Mouse (Mus musculus): ENCODE data around the gene 9230110F15Rik. TPM values are rescaled to one million over a fixed set of nuclear protein-coding genes. Genes with fewer than 3 reads are reported as not detected.
"Not testable (repeated sequence)": the region's sequence is repeated elsewhere in the genome, so short reads cannot be mapped to it uniquely, and the experiment has no call there.

The 9230110F15Rik gene
- polyA plus RNA-seq (2015; fragmentation: Nextera tagmentation; extraction: Ambion mirVana), result not detected in 2 replicates

- Histone ChIP-seq H3K4me2 (no peak within 1 kb of the TSS), H3K4me3 (no peak within 1 kb of the TSS), H3K9me3 (replicated peaks) (no peaks in the 10 kb centered on the region), H3K27ac (no peak within 1 kb of the TSS), H3K4me1 (replicated peaks) (no peaks in the 10 kb centered on the region), H3K27me3 (no peaks in the 10 kb centered on the region), H3K36me3 (no peaks in the 10 kb centered on the region), H3K9ac (no peak within 1 kb of the TSS)
- no peak for ATAC-seq (replicated peaks; ENCODE audit: insufficient number of reproducible peaks, insufficient read depth, low FRiP score, low read depth)
- 52% methylated on average over 1 of the region's 1 CpGs for WGBS
Observed at GRCm38 (mm10) chr9:35844050-35844449, at the start of gene 9230110F15Rik. Gene 9230110F15Rik (minus strand): TSS chr9:35844150.

- H3K4me1 ChIP-seq (replicated peaks); H3K9me3 ChIP-seq (replicated peaks); H3K27me3 ChIP-seq; H3K4me2 ChIP-seq; H3K9ac ChIP-seq; H3K4me3 ChIP-seq; H3K36me3 ChIP-seq; ATAC-seq (replicated peaks; ENCODE audit: insufficient number of reproducible peaks, insufficient read depth, low FRiP score, low read depth); H3K27ac ChIP-seq: not testable (repeated sequence)
- 54% methylated on average over 1 of the region's 1 CpGs for WGBS
Observed at GRCm38 (mm10) chr9:35893112-35893511, 49.2 kb upstream of the 9230110F15Rik start.

GRCm38 (mm10) chr9:35817881-35818280, 26.1 kb downstream of the 9230110F15Rik start:
- H3K27me3 ChIP-seq; ATAC-seq (replicated peaks; ENCODE audit: insufficient number of reproducible peaks, insufficient read depth, low FRiP score, low read depth); H3K9ac ChIP-seq; H3K27ac ChIP-seq; H3K4me2 ChIP-seq; H3K4me1 ChIP-seq (replicated peaks); H3K36me3 ChIP-seq; H3K9me3 ChIP-seq (replicated peaks); H3K4me3 ChIP-seq: not testable (repeated sequence)
- 85% methylated on average over 15 of the region's 15 CpGs for WGBS

- Histone ChIP-seq H3K9ac (no peak overlapping the region), H3K9me3 (replicated peaks) (no peaks in the 10 kb centered on the region), H3K4me1 (replicated peaks) (no peaks in the 10 kb centered on the region), H3K4me2 (no peak overlapping the region), H3K27ac (no peak overlapping the region), H3K27me3 (no peaks in the 10 kb centered on the region), H3K36me3 (no peaks in the 10 kb centered on the region), H3K4me3 (no peak overlapping the region)
- no peak for ATAC-seq (replicated peaks; ENCODE audit: insufficient number of reproducible peaks, insufficient read depth, low FRiP score, low read depth)
Observed at GRCm38 (mm10) chr9:35798146-35798545, 45.8 kb downstream of the 9230110F15Rik start.

GRCm38 (mm10) chr9:35790001-35790400, 53.9 kb downstream of the 9230110F15Rik start, which contains the start of the genes Gm27235 and D730048I06Rik:
Gene Gm27235 (minus strand): TSS chr9:35790101.
Gene D730048I06Rik (minus strand): TSS chr9:35790112.
- ATAC-seq (replicated peaks; ENCODE audit: insufficient number of reproducible peaks, insufficient read depth, low FRiP score, low read depth), result no peak
- H3K4me2 ChIP-seq, result no peak within 1 kb of the TSS
- no peaks in the 10 kb centered on the region for H3K27me3 ChIP-seq
- no peak within 1 kb of the TSS for H3K27ac ChIP-seq
- H3K4me1 ChIP-seq (replicated peaks), result no peaks in the 10 kb centered on the region
- no peaks in the 10 kb centered on the region for H3K9me3 ChIP-seq (replicated peaks)
- 81% methylated on average over 3 of the region's 3 CpGs for WGBS
- no peak within 1 kb of the TSS for H3K4me3 ChIP-seq
- H3K9ac ChIP-seq, result no peak within 1 kb of the TSS
- H3K36me3 ChIP-seq, result no peaks in the 10 kb centered on the region

Other genes starting within 250 kb of the 9230110F15Rik start
- gene Pate4, start 232.2 kb downstream of the 9230110F15Rik start, polyA plus RNA-seq (2015; fragmentation: Nextera tagmentation; extraction: Ambion mirVana), result not detected in 2 replicates
- gene Pate3, start 195.9 kb downstream of the 9230110F15Rik start, polyA plus RNA-seq (2015; fragmentation: Nextera tagmentation; extraction: Ambion mirVana), result not detected in 2 replicates
- gene Pate1, start 156.8 kb downstream of the 9230110F15Rik start, polyA plus RNA-seq (2015; fragmentation: Nextera tagmentation; extraction: Ambion mirVana), result not detected in 2 replicates
- gene Gm17677, start 103.1 kb downstream of the 9230110F15Rik start, polyA plus RNA-seq (2015; fragmentation: Nextera tagmentation; extraction: Ambion mirVana), result not detected in 2 replicates
- not detected in 2 replicates for gene Gm17727, start 66.0 kb downstream of the 9230110F15Rik start, polyA plus RNA-seq (2015; fragmentation: Nextera tagmentation; extraction: Ambion mirVana)
- gene Gm27235, start 54.0 kb downstream of the 9230110F15Rik start, polyA plus RNA-seq (2015; fragmentation: Nextera tagmentation; extraction: Ambion mirVana), result not detected in 2 replicates
- not detected in 2 replicates for gene D730048I06Rik, start 54.0 kb downstream of the 9230110F15Rik start, polyA plus RNA-seq (2015; fragmentation: Nextera tagmentation; extraction: Ambion mirVana)
- gene 9230113P08Rik, start 64.3 kb upstream of the 9230110F15Rik start, polyA plus RNA-seq (2015; fragmentation: Nextera tagmentation; extraction: Ambion mirVana), result not detected in 2 replicates

Measured in heart, embryonic 15.5 days (tissue).